Mouse (Mus musculus) small intestine, adult 2 months (tissue): ENCODE data around the gene Lrguk.

Source experiments
- CTCF ChIP-seq: fragments of 200-500 bp; IDR thresholded peaks from 2 replicates; pipeline ENCODE4 v1.5.1; 2012; ENCODE audit warnings: low read depth, mild to moderate bottlenecking, control low read depth, inconsistent platforms, low read length, moderate library complexity, mixed read lengths; ENCODE audit not compliant: insufficient replicate concordance, insufficient read length; ENCODE audit errors: extremely low read depth
- POLR2A ChIP-seq: fragments of 200-500 bp; IDR thresholded peaks from 2 replicates; pipeline ENCODE4 v1.6.1; 2012; ENCODE audit warnings: low read depth, mild to moderate bottlenecking, control low read depth, inconsistent platforms, low read length, moderate library complexity

DNA sequence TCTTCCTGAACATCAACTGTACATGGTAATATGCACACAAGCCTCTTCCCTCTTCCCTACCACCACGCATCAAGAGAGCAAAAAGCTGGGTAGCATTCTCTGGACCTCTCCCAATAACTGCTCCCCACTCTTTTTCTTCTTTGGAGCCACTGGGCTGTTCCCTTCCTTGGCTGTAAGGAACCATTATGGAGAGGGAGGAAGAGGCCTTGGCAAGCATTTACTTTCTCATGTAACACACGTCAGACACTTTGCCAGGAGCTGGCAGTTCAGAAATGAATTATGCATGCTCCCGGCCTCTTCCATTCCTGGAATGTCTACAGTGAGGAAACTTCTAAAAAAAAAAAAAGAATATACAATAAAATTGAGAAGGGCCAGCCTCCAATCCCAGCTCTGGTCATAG is 125.0 kb downstream of the Lrguk start:
- TF ChIP-seq CTCF (no peak), POLR2A (no peak)
